Mouse (Mus musculus) heart, postnatal 14 days (tissue): ENCODE results near the gene Ptma. TPM values are rescaled to one million over a fixed set of nuclear protein-coding genes. Genes with fewer than 3 reads are reported as not detected.

Source experiments
- total RNA-seq, 2 experiments: library from RNA; stranded (reverse); gene quantifications; 2 replicates each; pipeline ENCODE4 v1.2.3; 2021

The Ptma gene
- total RNA-seq, 2 experiments from 2014 or later: 290 to 401 TPM

Other genes with a start within 250 kb of the Ptma start
- under 1 TPM; 0.54 to 0.57 TPM for gene B3gnt7, start 223.9 kb upstream of the Ptma start, total RNA-seq
- gene Ncl, start 167.3 kb upstream of the Ptma start, total RNA-seq: 100 to 1,000 TPM; 122 to 125 TPM
- not detected for gene Nmur1, start 100.5 kb upstream of the Ptma start, total RNA-seq
- gene Tex44, start 100.4 kb upstream of the Ptma start, total RNA-seq: not detected
- gene Pde6d, start 55.9 kb downstream of the Ptma start, total RNA-seq: 10 to 100 TPM; 40.3 to 44.5 TPM
- 10 to 100 TPM; 10.8 to 11.5 TPM for gene Cops7b, start 56.2 kb downstream of the Ptma start, total RNA-seq
- gene Nppc, start 143.8 kb downstream of the Ptma start, total RNA-seq: under 1 TPM; 0.62 to 0.63 TPM
- gene Dis3l2, start 177.1 kb downstream of the Ptma start, total RNA-seq: 10 to 100 TPM; 11.8 to 12.2 TPM